Mouse (Mus musculus) CD8-positive naive resting alpha-beta T cell, adult 57 days (primary cell): ENCODE measurements around the gene Fancc. TPM values are rescaled to one million over a fixed set of nuclear protein-coding genes. Genes with fewer than 3 reads are reported as not detected.

Experiments
- total RNA-seq: library from RNA; stranded (reverse); gene quantifications from one replicate; pipeline ENCODE4 v1.2.4, GENCODE M21; 2023

The Fancc gene
- total RNA-seq: 18.9 TPM

GRCm38 (mm10) chr13:63496646-63497582 lies at the start of gene Fancc:
Fancc (minus strand) TSS chr13:63497278.

Other genes starting within 250 kb of the Fancc start
- 34.8 TPM for gene Ptch1, start 76.3 kb upstream of the Fancc start, total RNA-seq